Mouse (Mus musculus) testis, postnatal 10 days (tissue): ENCODE results near the gene Vmn2r75.
"Not testable (repeated sequence)": the region's sequence is repeated elsewhere in the genome, so short reads cannot be mapped to it uniquely, and the experiment has no call there.

Source experiments
- DNase-seq: peaks from one replicate; pipeline ENCODE4 v3.0.0; 2021; ENCODE audit warnings: low spot score

Gene Vmn2r75

DNA sequence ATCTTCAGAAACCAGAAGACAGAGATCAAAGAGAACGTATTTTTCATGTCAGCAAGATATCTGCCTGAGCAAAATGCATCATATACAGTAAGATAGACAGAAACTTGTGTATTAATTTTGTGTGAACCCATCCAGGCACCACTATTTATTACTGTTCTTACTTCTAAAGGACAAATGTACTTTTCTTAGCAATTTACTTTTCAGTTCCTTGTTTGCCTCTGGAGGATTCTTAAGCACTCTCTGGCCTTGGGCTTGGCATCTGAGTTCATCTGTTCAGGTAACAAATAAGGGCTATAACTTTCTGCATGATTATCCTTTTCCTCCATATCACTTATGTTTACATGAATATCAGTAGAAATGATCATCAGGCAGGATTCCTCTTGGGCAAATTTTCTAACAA, at the start of gene Vmn2r75:
TSS of gene Vmn2r75 (minus strand) at position 101 of the 400 bp plus-strand sequence.
- not testable (repeated sequence) for DNase-seq

DNA sequence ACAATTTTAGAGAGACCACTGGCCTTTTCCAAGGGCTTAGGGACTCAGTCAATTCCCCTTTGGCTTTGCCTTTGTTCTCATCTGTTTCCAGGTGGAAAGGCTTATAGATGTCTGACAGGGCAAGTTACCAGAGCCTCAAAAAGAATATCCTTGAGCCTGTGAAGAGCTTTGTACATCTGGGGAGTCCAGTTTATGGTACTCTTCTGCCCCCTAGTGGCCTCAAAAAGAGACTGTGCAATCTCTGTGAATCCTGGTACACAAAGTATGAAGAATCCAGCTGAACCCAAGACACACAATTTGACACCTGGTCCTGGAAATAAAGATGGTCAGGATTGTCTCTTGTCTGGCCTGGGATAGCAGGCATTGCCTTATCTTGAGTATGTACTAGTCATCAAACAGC, 39.8 kb upstream of the Vmn2r75 start:
- DNase-seq = no peak
